Mouse (Mus musculus) spleen, adult 2 months (tissue): ENCODE results near the gene Snx3.

ENCODE experiments used
- CTCF ChIP-seq: fragments of 200-500 bp; IDR thresholded peaks from 2 replicates; pipeline ENCODE4 v1.5.1; 2011; ENCODE audit warnings: mild to moderate bottlenecking, inconsistent platforms; ENCODE audit not compliant: insufficient read depth, insufficient read length, insufficient replicate concordance; ENCODE audit errors: extremely low read depth
- POLR2A ChIP-seq: fragments of 200-500 bp; IDR thresholded peaks from 2 replicates; pipeline ENCODE4 v1.6.1; 2011; ENCODE audit warnings: low read depth, low read length, inconsistent platforms

DNA sequence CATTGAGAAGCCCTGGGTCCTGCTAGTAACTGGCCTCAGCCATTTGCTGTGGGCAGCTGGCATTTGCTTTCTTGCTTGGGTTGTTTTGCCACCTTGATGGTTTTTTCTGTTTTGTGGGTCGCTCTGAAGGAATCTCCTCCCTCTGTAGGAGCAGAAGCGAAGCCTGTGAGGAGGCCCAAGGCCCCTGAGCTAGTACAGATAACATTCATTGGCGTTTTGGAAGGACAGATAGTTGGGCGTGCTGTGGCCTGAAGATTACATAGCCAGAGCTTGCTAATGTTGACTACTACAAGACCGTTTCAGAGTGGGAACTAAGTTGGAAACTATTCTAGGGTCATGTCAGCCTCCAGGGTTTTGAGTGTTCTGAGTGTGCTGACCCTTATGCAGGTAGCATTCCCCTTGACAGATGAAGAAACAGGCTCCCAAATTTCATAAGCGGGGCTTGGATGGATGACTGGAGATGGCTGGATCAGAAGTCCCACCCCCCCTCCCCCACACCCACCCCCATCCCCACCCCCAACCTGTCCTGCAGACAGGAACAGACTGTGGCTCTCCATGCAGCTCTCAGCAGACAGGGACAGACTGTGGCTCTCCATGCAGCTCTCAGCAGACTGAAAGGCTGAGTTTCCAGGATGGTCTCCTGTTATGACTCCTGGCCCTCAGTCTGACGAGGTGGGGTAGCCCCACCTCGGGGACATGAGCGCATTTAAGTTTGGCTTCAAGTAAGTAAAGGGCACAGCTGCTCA, 35.9 kb downstream of the Snx3 start:
- TF ChIP-seq POLR2A (no peak), CTCF (no peak)
